Mouse (Mus musculus) stomach, embryonic 14.5 days (tissue): ENCODE data around the gene Cdc7. TPM values are rescaled to one million over a fixed set of nuclear protein-coding genes. Genes with fewer than 3 reads are reported as not detected.

Experiments used
- ATAC-seq: fragments of 200-750 bp; cut with Nextera tagmentation; 2 replicates; pipeline ENCODE4 v1.8.0; 2017; ENCODE audit warnings: low read depth, moderate TSS enrichment; ENCODE audit not compliant: insufficient number of reproducible peaks, insufficient read depth, low FRiP score
- H3K27ac ChIP-seq: fragments of 300-500 bp; sonication (generic); 2 replicates; pipeline ENCODE4 v1.5.1; 2014; ENCODE audit warnings: mild to moderate bottlenecking, low read length, moderate library complexity, mixed read lengths
- H3K27me3 ChIP-seq: fragments of 300-500 bp; sonication (generic); 2 replicates; pipeline ENCODE4 v1.6.1; 2014; ENCODE audit warnings: low read length, control low read depth, mixed read lengths; ENCODE audit not compliant: control insufficient read depth, insufficient read depth
- H3K36me3 ChIP-seq: fragments of 300-500 bp; sonication (generic); 2 replicates; pipeline ENCODE4 v1.6.1; 2014; ENCODE audit warnings: mild to moderate bottlenecking, control low read depth, low read length, moderate library complexity, mixed read lengths; ENCODE audit not compliant: control insufficient read depth, insufficient read depth
- H3K4me1 ChIP-seq: fragments of 300-500 bp; sonication (generic); 2 replicates; pipeline ENCODE4 v1.6.1; 2014; ENCODE audit warnings: low read length, control low read depth, mixed read lengths; ENCODE audit not compliant: control insufficient read depth, insufficient read depth
- H3K4me2 ChIP-seq: fragments of 300-500 bp; sonication (generic); replicated peaks from 2 replicates; pipeline ENCODE4 v1.6.1; 2014; ENCODE audit warnings: low read depth, low read length, control low read depth
- H3K4me3 ChIP-seq: fragments of 300-500 bp; sonication (generic); 2 replicates; pipeline ENCODE4 v1.5.1; 2014; ENCODE audit warnings: low read depth, low read length, control low read depth
- H3K9ac ChIP-seq: fragments of 300-500 bp; sonication (generic); replicated peaks from 2 replicates; pipeline ENCODE4 v1.6.1; 2014; ENCODE audit warnings: low read depth, mild to moderate bottlenecking, control low read depth, low read length, moderate library complexity, mixed read lengths
- H3K9me3 ChIP-seq: fragments of 300-500 bp; sonication (generic); 2 replicates; pipeline ENCODE4 v1.6.1; 2016; ENCODE audit warnings: low read depth, low read length, control low read depth; ENCODE audit not compliant: control insufficient read depth
- WGBS: fragments of 180-500 bp; shearing (Covaris S2); extraction: QIAGEN DNeasy Blood & Tissue Kit; methylation state at CpG from one replicate; pipeline ENCODE4 v1.1.7; 2014; 5-methylcytosine and 5-hydroxymethylcytosine counted together
- polyA plus RNA-seq: library from polyadenylated mRNA; unstranded; fragments of >200 nt; fragmentation: Nextera tagmentation; extraction: Ambion mirVana; gene quantifications from 2 replicates; pipeline ENCODE4 v1.2.1, GENCODE M21; 2014

The Cdc7 gene
- polyA plus RNA-seq, 1 experiment from 2014 or later = 55.0 TPM

- WGBS = 26% methylated on average over 2 of the region's 2 CpGs
- no peaks in the 10 kb centered on the region for H3K27me3 ChIP-seq
- H3K27ac ChIP-seq = no peak overlapping the region
- H3K36me3 ChIP-seq = peaks cover 26% of the 10 kb centered on the region
- H3K4me1 ChIP-seq = peaks cover 6% of the 10 kb centered on the region; the same call in 1 of the 2 replicates
- ATAC-seq = no peak
- no peaks in the 10 kb centered on the region for H3K9me3 ChIP-seq
- no peak overlapping the region for H3K9ac ChIP-seq
- no peak overlapping the region for H3K4me3 ChIP-seq
- no peak overlapping the region for H3K4me2 ChIP-seq
Observed at GRCm38 (mm10) chr5:106985594-106985993, 21.5 kb downstream of the Cdc7 start.

GRCm38 (mm10) chr5:106989181-106989580, 25.1 kb downstream of the Cdc7 start:
- no peaks in the 10 kb centered on the region for H3K27me3 ChIP-seq
- no peaks in the 10 kb centered on the region for H3K9me3 ChIP-seq
- H3K4me2 ChIP-seq = no peak overlapping the region
- peak overlapping the region; percentile 39; the same call in 1 of the 2 replicates for H3K27ac ChIP-seq
- peak; percentile 49; the same call in 1 of the 2 replicates for ATAC-seq
- no peak overlapping the region for H3K4me3 ChIP-seq
- H3K9ac ChIP-seq = no peak overlapping the region
- H3K36me3 ChIP-seq = peaks cover 9% of the 10 kb centered on the region; the same call in 1 of the 2 replicates
- WGBS = 34% methylated on average over 8 of the region's 8 CpGs
- H3K4me1 ChIP-seq = peaks cover 21% of the 10 kb centered on the region

GRCm38 (mm10) chr5:106989786-106990185, 25.7 kb downstream of the Cdc7 start:
- Histone ChIP-seq H3K9ac (no peak overlapping the region), H3K4me1 (peaks cover 27% of the 10 kb centered on the region), H3K27ac (peak overlapping the region; percentile 60), H3K9me3 (no peaks in the 10 kb centered on the region), H3K4me3 (no peak overlapping the region), H3K27me3 (no peaks in the 10 kb centered on the region), H3K4me2 (no peak overlapping the region), H3K36me3 (peaks cover 5% of the 10 kb centered on the region; the same call in 1 of the 2 replicates)
- WGBS = 50% methylated on average over 12 of the region's 12 CpGs
- ATAC-seq = no peak

GRCm38 (mm10) chr5:106990639-106991299, 26.6 kb downstream of the Cdc7 start:
- 0 out of 2 replicates have a peak, but pooled peaks have one; percentile 34 for ATAC-seq
- H3K4me3 ChIP-seq = no peak overlapping the region
- no peak overlapping the region for H3K4me2 ChIP-seq
- 27% methylated on average over 14 of the region's 14 CpGs for WGBS
- H3K9me3 ChIP-seq = no peaks in the 10 kb centered on the region
- peak overlapping the region; percentile 60; the same call in 1 of the 2 replicates for H3K27ac ChIP-seq
- H3K27me3 ChIP-seq = no peaks in the 10 kb centered on the region
- H3K9ac ChIP-seq = no peak overlapping the region
- peaks cover 31% of the 10 kb centered on the region for H3K4me1 ChIP-seq
- peaks cover 4% of the 10 kb centered on the region; the same call in 1 of the 2 replicates for H3K36me3 ChIP-seq

- 40% methylated on average over 8 of the region's 8 CpGs for WGBS
- Histone ChIP-seq H3K36me3 (peaks cover 4% of the 10 kb centered on the region; the same call in 1 of the 2 replicates), H3K27me3 (no peaks in the 10 kb centered on the region), H3K4me3 (no peak overlapping the region), H3K4me2 (no peak overlapping the region), H3K9me3 (no peaks in the 10 kb centered on the region), H3K27ac (peak overlapping the region; percentile 13; the same call in 1 of the 2 replicates), H3K4me1 (peaks cover 36% of the 10 kb centered on the region), H3K9ac (no peak overlapping the region)
- ATAC-seq = no peak
Observed at GRCm38 (mm10) chr5:106991300-106991929, 27.3 kb downstream of the Cdc7 start.

GRCm38 (mm10) chr5:106994716-106995115, 30.6 kb downstream of the Cdc7 start:
- no peaks in the 10 kb centered on the region for H3K36me3 ChIP-seq
- no peak overlapping the region for H3K27ac ChIP-seq
- H3K4me3 ChIP-seq = no peak overlapping the region
- H3K9me3 ChIP-seq = no peaks in the 10 kb centered on the region
- no peak for ATAC-seq
- H3K4me2 ChIP-seq = no peak overlapping the region
- no peaks in the 10 kb centered on the region for H3K27me3 ChIP-seq
- H3K9ac ChIP-seq = no peak overlapping the region
- H3K4me1 ChIP-seq = peaks cover 36% of the 10 kb centered on the region
- WGBS = 28% methylated on average over 3 of the region's 3 CpGs

- Histone ChIP-seq H3K4me2 (no peak overlapping the region), H3K4me3 (no peak overlapping the region), H3K4me1 (peaks cover 30% of the 10 kb centered on the region), H3K27ac (peak overlapping the region; percentile 58; the same call in 1 of the 2 replicates), H3K27me3 (no peaks in the 10 kb centered on the region), H3K9me3 (no peaks in the 10 kb centered on the region), H3K9ac (no peak overlapping the region), H3K36me3 (no peaks in the 10 kb centered on the region)
- peak; percentile 77; the same call in 1 of the 2 replicates for ATAC-seq
- 31% methylated on average over 5 of the region's 5 CpGs for WGBS
Observed at GRCm38 (mm10) chr5:106995886-106996538, 31.9 kb downstream of the Cdc7 start.

GRCm38 (mm10) chr5:106996539-106997244, 32.6 kb downstream of the Cdc7 start:
- Histone ChIP-seq H3K36me3 (no peaks in the 10 kb centered on the region), H3K4me2 (no peak overlapping the region), H3K4me1 (peaks cover 27% of the 10 kb centered on the region), H3K4me3 (no peak overlapping the region), H3K27me3 (no peaks in the 10 kb centered on the region), H3K9me3 (no peaks in the 10 kb centered on the region), H3K27ac (peak overlapping the region; percentile 58; the same call in 1 of the 2 replicates), H3K9ac (no peak overlapping the region)
- ATAC-seq = no peak
- WGBS = 55% methylated on average over 7 of the region's 7 CpGs
